Mouse (Mus musculus): ENCODE results near the gene Phox2b. TPM values are rescaled to one million over a fixed set of nuclear protein-coding genes. Genes with fewer than 3 reads are reported as not detected.
A peak's percentile ranks its signal among the peaks of the same experiment; 100 is the strongest.

Gene Phox2b
- polyA plus RNA-seq (2015; fragmentation: Nextera tagmentation; extraction: Ambion mirVana) = not detected in 2 replicates

GRCm38 (mm10) chr5:67098733-67099323, at the start of gene Phox2b:
Phox2b (minus strand) TSS chr5:67099301.
- Histone ChIP-seq H3K4me3 (no peak within 1 kb of the TSS), H3K27ac (no peak within 1 kb of the TSS), H3K36me3 (ENCODE audit: poor library complexity, severe bottlenecking) (no peaks in the 10 kb centered on the region), H3K4me2 (no peak within 1 kb of the TSS), H3K9ac (no peak within 1 kb of the TSS), H3K27me3 (peaks cover 96% of the 10 kb centered on the region), H3K9me3 (replicated peaks) (no peaks in the 10 kb centered on the region), H3K4me1 (peaks cover 14% of the 10 kb centered on the region)
- no peak for ATAC-seq
- under 1% methylated on average over 16 of the region's 16 CpGs for WGBS

DNA sequence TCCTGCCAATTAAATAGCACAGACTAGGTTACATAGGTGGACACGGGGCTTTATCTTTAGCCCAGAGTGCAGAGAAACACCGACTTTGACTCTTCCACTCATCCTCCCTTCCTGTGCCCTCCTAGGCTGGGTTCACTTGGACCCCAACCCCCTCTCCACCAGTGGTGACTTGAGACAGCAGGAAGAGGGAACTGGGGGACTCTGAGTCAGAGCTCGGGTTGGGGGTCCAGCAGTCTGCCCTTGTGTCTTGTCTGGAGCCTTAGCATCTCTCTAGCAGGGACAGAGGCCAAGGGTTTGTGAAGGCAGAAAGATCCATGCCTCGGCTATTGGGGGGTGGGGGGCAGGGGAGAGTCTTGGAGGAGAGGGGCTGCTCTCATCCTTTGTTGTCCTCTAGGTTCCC, 43.5 kb upstream of the Phox2b start:
- H3K4me2 ChIP-seq = no peak overlapping the region
- peaks cover 10% of the 10 kb centered on the region for H3K27me3 ChIP-seq
- no peaks in the 10 kb centered on the region for H3K9me3 ChIP-seq (replicated peaks)
- no peak for ATAC-seq
- no peaks in the 10 kb centered on the region for H3K36me3 ChIP-seq (ENCODE audit: poor library complexity, severe bottlenecking)
- H3K4me3 ChIP-seq = no peak overlapping the region
- 79% methylated on average over 4 of the region's 4 CpGs for WGBS
- peaks cover 19% of the 10 kb centered on the region for H3K4me1 ChIP-seq
- no peak overlapping the region for H3K9ac ChIP-seq
- no peak overlapping the region for H3K27ac ChIP-seq

- peaks cover 10% of the 10 kb centered on the region for H3K27me3 ChIP-seq
- H3K9me3 ChIP-seq (replicated peaks) = no peaks in the 10 kb centered on the region
- ATAC-seq = 0 out of 2 replicates have a peak, but pooled peaks have one; percentile 19
- peak overlapping the region; percentile 12 for H3K9ac ChIP-seq
- no peak overlapping the region for H3K4me3 ChIP-seq
- 23% methylated on average over 25 of the region's 25 CpGs for WGBS
- no peak overlapping the region for H3K27ac ChIP-seq
- H3K36me3 ChIP-seq (ENCODE audit: poor library complexity, severe bottlenecking) = no peaks in the 10 kb centered on the region
- H3K4me1 ChIP-seq = peaks cover 26% of the 10 kb centered on the region
- peak overlapping the region; percentile 40 for H3K4me2 ChIP-seq
Measured at GRCm38 (mm10) chr5:67139052-67140015, 40.2 kb upstream of the Phox2b start.

- WGBS = 2% methylated on average over 8 of the region's 8 CpGs
- Histone ChIP-seq H3K9ac (no peak overlapping the region; the same call in 1 of the 2 replicates), H3K4me1 (peaks cover 29% of the 10 kb centered on the region), H3K4me2 (peak overlapping the region; percentile 40), H3K36me3 (ENCODE audit: poor library complexity, severe bottlenecking) (no peaks in the 10 kb centered on the region), H3K4me3 (no peak overlapping the region), H3K27ac (no peak overlapping the region), H3K27me3 (peaks cover 10% of the 10 kb centered on the region), H3K9me3 (replicated peaks) (no peaks in the 10 kb centered on the region)
- peak; percentile 62; the same call in 1 of the 2 replicates for ATAC-seq
Measured at GRCm38 (mm10) chr5:67138643-67139042, 39.5 kb upstream of the Phox2b start.

- Histone ChIP-seq H3K4me1 (peaks cover 32% of the 10 kb centered on the region), H3K27me3 (no peaks in the 10 kb centered on the region), H3K9ac (no peak overlapping the region), H3K27ac (no peak overlapping the region), H3K4me3 (no peak overlapping the region), H3K4me2 (no peak overlapping the region), H3K9me3 (replicated peaks) (no peaks in the 10 kb centered on the region), H3K36me3 (ENCODE audit: poor library complexity, severe bottlenecking) (no peaks in the 10 kb centered on the region)
- no peak for ATAC-seq
- WGBS = 25% methylated on average over 6 of the region's 6 CpGs
Measured at GRCm38 (mm10) chr5:67134698-67135097, 35.6 kb upstream of the Phox2b start.

DNA sequence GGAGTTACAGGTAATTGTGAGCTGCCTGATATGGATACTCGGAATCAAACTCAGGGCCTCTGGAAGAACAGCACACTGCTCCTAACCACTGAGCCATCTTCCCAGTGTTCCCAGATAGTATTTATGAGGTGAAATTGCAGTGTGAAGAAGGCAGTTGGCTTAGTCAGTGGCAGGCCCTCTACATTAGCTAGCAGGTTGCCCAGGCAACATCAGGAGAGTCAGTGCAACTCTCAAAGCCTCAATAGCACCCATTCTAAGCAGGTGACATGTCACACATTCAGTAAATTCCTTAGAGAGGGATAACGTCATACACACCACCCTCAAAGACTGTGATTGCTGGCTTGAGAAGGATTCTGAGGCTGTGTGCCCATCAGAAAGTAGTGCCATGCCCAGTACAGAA, 32.6 kb upstream of the Phox2b start:
- no peaks in the 10 kb centered on the region for H3K9me3 ChIP-seq (replicated peaks)
- H3K27me3 ChIP-seq = no peaks in the 10 kb centered on the region
- H3K27ac ChIP-seq = no peak overlapping the region
- peaks cover 14% of the 10 kb centered on the region; the same call in 1 of the 2 replicates for H3K4me1 ChIP-seq
- no peaks in the 10 kb centered on the region for H3K36me3 ChIP-seq (ENCODE audit: poor library complexity, severe bottlenecking)
- no peak overlapping the region for H3K4me3 ChIP-seq
- ATAC-seq = no peak
- no peak overlapping the region for H3K9ac ChIP-seq
- 52% methylated on average over 2 of the region's 2 CpGs for WGBS
- H3K4me2 ChIP-seq = no peak overlapping the region

- H3K9ac ChIP-seq = no peak overlapping the region
- no peaks in the 10 kb centered on the region for H3K36me3 ChIP-seq (ENCODE audit: poor library complexity, severe bottlenecking)
- H3K27ac ChIP-seq = no peak overlapping the region
- H3K27me3 ChIP-seq = peaks cover 50% of the 10 kb centered on the region
- no peak overlapping the region for H3K4me3 ChIP-seq
- 90% methylated on average over 2 of the region's 2 CpGs for WGBS
- H3K4me2 ChIP-seq = no peak overlapping the region
- H3K9me3 ChIP-seq (replicated peaks) = no peaks in the 10 kb centered on the region
- no peak for ATAC-seq
- H3K4me1 ChIP-seq = no peaks in the 10 kb centered on the region
Measured at GRCm38 (mm10) chr5:67106261-67106660, 7.2 kb upstream of the Phox2b start.

DNA sequence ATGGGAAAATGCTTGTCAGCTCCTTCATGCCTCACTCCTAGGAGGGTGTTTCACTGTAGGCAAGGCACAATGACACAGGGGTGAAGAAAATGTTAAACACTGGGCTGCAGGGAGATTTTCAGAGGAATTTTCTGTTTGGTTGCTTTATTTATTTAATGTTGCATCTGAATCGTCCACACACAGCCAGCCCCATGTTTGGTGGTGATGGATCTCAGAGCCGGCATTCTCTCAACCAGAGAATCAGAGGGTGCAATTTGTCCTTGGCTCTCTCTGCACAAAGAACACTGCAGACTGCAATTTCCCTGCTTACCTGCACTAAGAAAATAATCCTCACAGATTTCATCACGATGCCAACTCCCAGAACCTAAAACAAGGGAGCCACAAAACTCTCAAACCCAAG, 3.9 kb upstream of the Phox2b start:
- Histone ChIP-seq H3K9me3 (replicated peaks) (no peaks in the 10 kb centered on the region), H3K36me3 (ENCODE audit: poor library complexity, severe bottlenecking) (no peaks in the 10 kb centered on the region), H3K4me3 (no peak overlapping the region), H3K9ac (no peak overlapping the region), H3K4me2 (no peak overlapping the region), H3K27me3 (peaks cover 82% of the 10 kb centered on the region), H3K4me1 (0 out of 2 replicates have a peak, but pooled peaks cover 6% of the 10 kb centered on the region), H3K27ac (no peak overlapping the region)
- ATAC-seq = no peak
- WGBS = 4% methylated on average over 3 of the region's 3 CpGs

DNA sequence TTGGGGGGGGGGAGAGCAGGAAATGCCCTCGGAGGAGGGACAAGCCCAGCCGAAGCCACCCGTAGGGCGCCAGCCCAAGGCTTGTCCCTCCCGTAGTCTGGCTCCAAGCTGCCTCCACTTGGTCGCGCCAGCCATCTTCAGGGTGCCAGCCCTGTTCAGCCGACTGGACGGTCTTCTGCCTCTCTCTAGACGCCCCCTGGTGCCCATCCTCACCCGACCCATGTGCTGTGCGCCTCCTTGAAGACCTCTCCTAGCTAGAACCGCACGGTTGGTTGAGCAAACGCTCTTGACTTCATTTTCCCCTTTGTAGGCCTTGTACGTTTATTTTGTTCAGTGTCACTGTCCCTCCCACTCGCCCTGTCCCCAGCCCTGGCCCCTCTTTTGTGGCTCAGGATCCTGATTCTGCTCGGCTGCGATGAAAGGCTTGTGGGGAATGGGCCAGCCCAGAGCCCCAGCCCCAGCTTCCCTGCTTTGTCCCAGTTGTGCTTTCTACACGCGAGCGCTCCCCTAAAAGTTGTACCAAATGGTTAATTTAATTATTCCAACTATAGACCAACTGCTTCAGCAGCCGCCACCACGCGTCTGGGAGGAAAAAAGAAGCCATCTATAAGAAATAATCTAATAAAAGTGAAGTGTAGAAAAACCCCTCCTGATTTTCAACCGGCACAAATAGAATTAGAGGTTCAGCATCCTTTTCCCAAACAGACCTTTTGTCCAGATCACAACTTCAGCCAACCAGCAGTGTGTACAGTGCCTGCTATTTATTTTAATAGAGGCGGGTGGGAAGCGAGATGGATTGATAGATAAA, 2.9 kb upstream of the Phox2b start:
- under 1% methylated on average over 28 of the region's 28 CpGs for WGBS
- H3K4me3 ChIP-seq = no peak overlapping the region
- H3K4me2 ChIP-seq = no peak overlapping the region

DNA sequence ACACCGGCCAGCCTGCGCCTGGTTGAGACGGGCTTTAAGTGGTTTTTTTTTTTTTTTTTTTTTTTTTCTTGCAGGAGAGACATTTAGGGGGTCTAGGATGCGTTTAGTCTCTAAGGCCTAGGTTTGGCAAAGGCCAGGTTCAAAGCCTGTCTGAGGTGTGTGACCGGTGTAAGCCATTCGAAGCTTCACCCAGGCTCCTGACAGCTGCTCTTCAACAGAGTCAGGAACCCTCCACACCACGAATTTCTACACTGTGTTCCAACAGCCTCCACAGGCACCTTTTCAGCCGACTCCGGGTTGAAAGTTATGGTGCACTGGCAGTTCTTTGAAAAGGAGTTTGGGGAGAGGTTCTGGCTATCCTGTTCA, 2.3 kb upstream of the Phox2b start:
- 3% methylated on average over 9 of the region's 9 CpGs for WGBS
- Histone ChIP-seq H3K36me3 (ENCODE audit: poor library complexity, severe bottlenecking) (no peaks in the 10 kb centered on the region), H3K4me3 (no peak overlapping the region), H3K9me3 (replicated peaks) (no peaks in the 10 kb centered on the region), H3K4me1 (peaks cover 8% of the 10 kb centered on the region), H3K4me2 (no peak overlapping the region), H3K9ac (no peak overlapping the region), H3K27me3 (peaks cover 97% of the 10 kb centered on the region), H3K27ac (no peak overlapping the region)
- no peak for ATAC-seq

More for the DNA sequence above, 2.9 kb upstream of the Phox2b start:
- H3K36me3 ChIP-seq (ENCODE audit: poor library complexity, severe bottlenecking) = no peaks in the 10 kb centered on the region
- H3K9me3 ChIP-seq (replicated peaks) = no peaks in the 10 kb centered on the region
- 0 out of 2 replicates have a peak, but pooled peaks cover 6% of the 10 kb centered on the region for H3K4me1 ChIP-seq
- H3K27me3 ChIP-seq = peaks cover 92% of the 10 kb centered on the region
- no peak overlapping the region for H3K9ac ChIP-seq
- ATAC-seq = peak; percentile 76
- no peak overlapping the region for H3K27ac ChIP-seq

- H3K36me3 ChIP-seq (ENCODE audit: poor library complexity, severe bottlenecking) = no peaks in the 10 kb centered on the region
- no peak overlapping the region for H3K27ac ChIP-seq
- H3K4me1 ChIP-seq = peaks cover 14% of the 10 kb centered on the region
- no peaks in the 10 kb centered on the region for H3K9me3 ChIP-seq (replicated peaks)
- H3K27me3 ChIP-seq = peaks cover 98% of the 10 kb centered on the region
- ATAC-seq = no peak
- no peak overlapping the region for H3K4me3 ChIP-seq
- H3K4me2 ChIP-seq = no peak overlapping the region
- WGBS = 1% methylated on average over 34 of the region's 34 CpGs
- H3K9ac ChIP-seq = no peak overlapping the region
Measured at GRCm38 (mm10) chr5:67100564-67101394, 1.7 kb upstream of the Phox2b start.
